Mouse (Mus musculus): ENCODE measurements around the gene Fzd7.

Gene Fzd7

GRCm38 (mm10) chr1:59470766-59471165 lies 11.5 kb upstream of the Fzd7 start:
- no peak for DNase-seq (ENCODE audit: low read depth, low spot score)

GRCm38 (mm10) chr1:59472368-59473180 lies 9.7 kb upstream of the Fzd7 start:
- peak; percentile 84 for DNase-seq (ENCODE audit: low read depth, low spot score)

GRCm38 (mm10) chr1:59473181-59473555 lies 9.1 kb upstream of the Fzd7 start:
- DNase-seq (ENCODE audit: low read depth, low spot score) = peak; percentile 46

GRCm38 (mm10) chr1:59475618-59476017 lies 6.6 kb upstream of the Fzd7 start:
- peak; percentile 40 for DNase-seq (ENCODE audit: low read depth, low spot score)

- DNase-seq (ENCODE audit: low read depth, low spot score) = no peak
Measured at GRCm38 (mm10) chr1:59478911-59479310, 3.3 kb upstream of the Fzd7 start.

- DNase-seq (ENCODE audit: low read depth, low spot score) = peak; percentile 16
Measured at GRCm38 (mm10) chr1:59480821-59481455, 1.3 kb upstream of the Fzd7 start.

GRCm38 (mm10) chr1:59481456-59482291 lies 550 bp upstream of the Fzd7 start:
- peak; percentile 99 for DNase-seq (ENCODE audit: low read depth, low spot score)

- peak; percentile 47 for DNase-seq (ENCODE audit: low read depth, low spot score)
Measured at GRCm38 (mm10) chr1:59482696-59483520, 684 bp downstream of the Fzd7 start.

GRCm38 (mm10) chr1:59483521-59484245 lies 1.5 kb downstream of the Fzd7 start:
- peak; percentile 51 for DNase-seq (ENCODE audit: low read depth, low spot score)

GRCm38 (mm10) chr1:59484314-59484713 lies 2.1 kb downstream of the Fzd7 start:
- DNase-seq (ENCODE audit: low read depth, low spot score) = no peak

GRCm38 (mm10) chr1:59484791-59485785 lies 2.9 kb downstream of the Fzd7 start:
- DNase-seq (ENCODE audit: low read depth, low spot score) = peak; percentile 80

GRCm38 (mm10) chr1:59485803-59486202 lies 3.6 kb downstream of the Fzd7 start:
- DNase-seq (ENCODE audit: low read depth, low spot score) = no peak

- peak; percentile 82 for DNase-seq (ENCODE audit: low read depth, low spot score)
Measured at GRCm38 (mm10) chr1:59487651-59488051, 5.4 kb downstream of the Fzd7 start.

GRCm38 (mm10) chr1:59488481-59488880 lies 6.3 kb downstream of the Fzd7 start:
- DNase-seq (ENCODE audit: low read depth, low spot score) = no peak

GRCm38 (mm10) chr1:59488991-59489390 lies 6.8 kb downstream of the Fzd7 start:
- DNase-seq (ENCODE audit: low read depth, low spot score) = no peak

- DNase-seq (ENCODE audit: low read depth, low spot score) = peak; percentile 44
Measured at GRCm38 (mm10) chr1:59491517-59491916, 9.3 kb downstream of the Fzd7 start.

GRCm38 (mm10) chr1:59492432-59492831 lies 10.2 kb downstream of the Fzd7 start:
- no peak for DNase-seq (ENCODE audit: low read depth, low spot score)

- DNase-seq (ENCODE audit: low read depth, low spot score) = no peak
Measured at GRCm38 (mm10) chr1:59495970-59496369, 13.7 kb downstream of the Fzd7 start.

Measured in R1 (cell line).